In genomic region chr10:44881967-44882366, GRCm38 (mm10) we compare ENCODE assay signal across 23 mouse cellular contexts.
"Had no signal": no experiment of that assay in that cellular context is flagged by ENCODE, and none has a peak within 500 bp of the region (broad histone marks: within the 10 kb centered on the region; RNA-seq: fewer than 3 reads in every experiment).

No protein-coding gene starts in this region.

- H3K27me3 ChIP-seq: hindbrain, embryonic 13.5 days; hindbrain, embryonic 15.5 days; kidney, embryonic 15.5 days; limb, embryonic 15.5 days; liver, embryonic 12.5 days had no signal

- H3K27ac ChIP-seq: heart, adult 2 months; heart, embryonic 10.5 days; hindbrain, embryonic 13.5 days; hindbrain, embryonic 15.5 days; hindbrain, postnatal 0 days; kidney, embryonic 15.5 days; limb, embryonic 13.5 days; limb, embryonic 15.5 days; liver, embryonic 12.5 days; liver, embryonic 14.5 days had no signal

- H3K4me2 ChIP-seq: heart, embryonic 12.5 days; hindbrain, embryonic 13.5 days; hindbrain, embryonic 15.5 days; kidney, embryonic 15.5 days; limb, embryonic 13.5 days; limb, embryonic 15.5 days; liver, embryonic 12.5 days had no signal

- H3K9ac ChIP-seq: forebrain, postnatal 0 days; heart, embryonic 12.5 days; hindbrain, embryonic 13.5 days; hindbrain, embryonic 15.5 days; kidney, embryonic 15.5 days; limb, embryonic 13.5 days; limb, embryonic 15.5 days; liver, embryonic 12.5 days; liver, embryonic 14.5 days had no signal

- DNase-seq: forebrain, postnatal 0 days; gastrocnemius, postnatal 14 days; gastrocnemius, postnatal 36 days; heart, adult 2 months; heart, postnatal 14 days; heart, postnatal 36 days; kidney, adult 11 months; kidney, adult 9 months; kidney, postnatal 36 days; layer of hippocampus, adult 9-11 months; layer of hippocampus, postnatal 36 days; left cerebral cortex, postnatal 4 days had no signal

- H3K4me3 ChIP-seq: heart, adult 2 months; heart, embryonic 10.5 days; heart, embryonic 12.5 days; hindbrain, embryonic 13.5 days; hindbrain, embryonic 15.5 days; kidney, embryonic 15.5 days; limb, embryonic 13.5 days; limb, embryonic 15.5 days; liver, embryonic 12.5 days had no signal

- H3K36me3 ChIP-seq: heart, embryonic 10.5 days; heart, embryonic 12.5 days; hindbrain, embryonic 13.5 days; hindbrain, embryonic 15.5 days; kidney, embryonic 15.5 days; limb, embryonic 13.5 days; limb, embryonic 15.5 days; liver, embryonic 12.5 days had no signal

- ATAC-seq: forebrain, postnatal 0 days; hindbrain, postnatal 0 days; intestine, embryonic 16.5 days; liver, embryonic 12.5 days had no signal

- H3K4me1 ChIP-seq: heart, embryonic 10.5 days; heart, embryonic 12.5 days; liver, embryonic 12.5 days had no signal

- H3K9me3 ChIP-seq: heart, embryonic 10.5 days; heart, embryonic 12.5 days; hindbrain, embryonic 13.5 days; hindbrain, embryonic 15.5 days; kidney, embryonic 15.5 days; limb, embryonic 13.5 days; limb, embryonic 15.5 days; liver, embryonic 12.5 days had no signal
